Mouse (Mus musculus): ENCODE measurements around the gene Slc25a48.

Slc25a48 gene

GRCm38 (mm10) chr13:56501866-56502420, 63.8 kb downstream of the Slc25a48 start:
- ATAC-seq (ENCODE audit: insufficient number of reproducible peaks, low FRiP score, low TSS enrichment): no peak

GRCm38 (mm10) chr13:56506871-56507496, 68.8 kb downstream of the Slc25a48 start:
- no peak for ATAC-seq (ENCODE audit: insufficient number of reproducible peaks, low FRiP score, low TSS enrichment)

- ATAC-seq (ENCODE audit: insufficient number of reproducible peaks, low FRiP score, low TSS enrichment): no peak
Observed at GRCm38 (mm10) chr13:56509796-56510195, 71.6 kb downstream of the Slc25a48 start.

- ATAC-seq (ENCODE audit: insufficient number of reproducible peaks, low FRiP score, low TSS enrichment): no peak
Observed at GRCm38 (mm10) chr13:56513595-56513994, 75.4 kb downstream of the Slc25a48 start.

- ATAC-seq (ENCODE audit: insufficient number of reproducible peaks, low FRiP score, low TSS enrichment): no peak
Observed at GRCm38 (mm10) chr13:56516311-56516710, 78.2 kb downstream of the Slc25a48 start.

GRCm38 (mm10) chr13:56516816-56517215, 78.7 kb downstream of the Slc25a48 start:
- ATAC-seq (ENCODE audit: insufficient number of reproducible peaks, low FRiP score, low TSS enrichment): no peak

- ATAC-seq (ENCODE audit: insufficient number of reproducible peaks, low FRiP score, low TSS enrichment): peak; percentile 98
Observed at GRCm38 (mm10) chr13:56522081-56522820, 84.1 kb downstream of the Slc25a48 start, which contains the start of gene Fbxl21. Fbxl21 (plus strand) TSS chr13:56522472.

GRCm38 (mm10) chr13:56522821-56523167, 84.6 kb downstream of the Slc25a48 start:
- ATAC-seq (ENCODE audit: insufficient number of reproducible peaks, low FRiP score, low TSS enrichment): peak; percentile 24; the same call in 1 of the 2 replicates
